Mouse (Mus musculus) heart, postnatal 0 days (tissue): ENCODE measurements around the gene Maml3.

Experiments
- CTCF ChIP-seq: IDR thresholded peaks from 2 replicates; pipeline ENCODE4 v1.5.1; 2016; ENCODE audit warnings: antibody characterized with exemption, control low read depth, low read depth
- EP300 ChIP-seq: IDR thresholded peaks from 2 replicates; pipeline ENCODE4 v1.6.1; 2016; ENCODE audit warnings: antibody characterized with exemption, low read depth

GRCm38 (mm10) chr3:52151155-52151554 lies 46.3 kb upstream of the Maml3 start:
- TF ChIP-seq EP300 (no peak), CTCF (no peak)
